Mouse (Mus musculus) inflammation-experienced regulatory T-cells, adult 6 months (primary cell): ENCODE measurements around the gene Lyrm4. TPM values are rescaled to one million over a fixed set of nuclear protein-coding genes. Genes with fewer than 3 reads are reported as not detected.
A peak's percentile ranks its signal among the peaks of the same experiment; 100 is the strongest.

Source experiments
- ATAC-seq: one replicate; pipeline ENCODE4 v1.8.0; 2017
- polyA plus RNA-seq, 3 experiments: library from polyadenylated mRNA; unstranded; fragments of 100-300 nt; shearing (Covaris generic); gene quantifications; one replicate each; pipeline ENCODE4 v1.2.1; 2017

Gene Lyrm4
- 10 to 100 TPM; 23.0 to 46.0 (median 23.9) TPM for polyA plus RNA-seq

DNA sequence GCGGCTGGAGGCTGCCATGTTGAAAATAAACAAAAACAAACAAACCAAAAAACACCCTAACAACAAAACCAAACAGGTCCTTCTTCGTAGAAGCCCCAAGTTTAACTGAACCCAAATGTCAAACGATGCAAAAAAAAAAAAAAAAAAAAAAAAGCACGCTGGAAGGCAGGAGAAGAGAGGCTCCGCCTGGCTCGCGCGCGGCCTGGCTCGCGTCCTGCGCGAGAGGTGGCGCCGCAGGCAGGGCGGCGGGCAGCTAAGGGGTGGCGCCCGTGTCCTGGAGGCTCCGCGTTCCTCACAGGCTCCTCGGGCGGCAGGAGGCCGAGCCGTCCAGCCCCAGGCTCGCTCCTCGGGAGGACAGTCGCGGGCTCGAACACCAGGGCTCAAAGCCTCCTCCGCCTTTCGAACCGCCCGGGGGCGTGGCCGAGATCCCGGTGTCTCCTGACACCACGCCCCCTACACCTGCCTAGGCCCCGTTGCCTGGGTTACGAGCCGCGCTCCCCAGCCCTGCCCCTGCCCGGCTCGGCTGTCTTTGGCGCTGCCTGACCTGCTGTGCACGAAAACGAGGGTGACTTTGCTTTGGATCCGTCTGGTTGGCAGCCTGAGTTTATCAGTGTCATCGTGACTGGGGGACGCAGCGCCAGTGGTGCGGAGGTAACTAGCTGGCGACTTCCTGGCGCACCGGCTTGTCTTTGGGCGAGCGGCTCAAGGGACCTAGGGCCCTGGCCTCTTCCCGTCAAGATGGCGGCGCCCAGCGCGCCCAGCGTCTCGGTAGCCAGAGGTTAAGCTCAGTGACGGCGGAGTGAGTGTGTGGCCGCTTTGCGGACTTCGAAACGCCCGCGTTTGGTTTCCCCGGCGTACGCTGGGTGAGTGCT is at the start of gene Lyrm4, which contains the start of gene Fars2:
TSS of gene Lyrm4 (minus strand) at position 384 of the 872 bp plus-strand sequence.
TSS of gene Fars2 (plus strand) at position 270 of the 872 bp plus-strand sequence.
- ATAC-seq, result peak; percentile 95

DNA sequence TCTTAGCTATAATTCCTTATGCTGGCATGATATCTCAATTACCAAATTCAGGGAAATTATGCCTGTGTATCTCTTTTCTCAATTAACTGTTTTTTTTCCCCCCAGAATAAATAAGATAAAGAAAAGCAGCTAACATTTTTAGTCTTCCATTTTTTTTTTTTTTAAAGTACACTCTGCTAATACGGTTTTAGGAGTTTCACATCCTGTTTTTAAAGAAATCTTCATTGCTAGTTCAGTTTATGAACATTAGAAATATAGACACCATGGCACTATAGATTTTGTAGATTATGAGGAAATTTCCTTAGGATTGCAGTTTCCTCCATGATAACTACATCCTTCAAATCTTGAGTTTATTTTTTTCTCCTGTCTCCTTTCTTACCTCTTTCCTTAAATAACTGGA is 46.6 kb upstream of the Lyrm4 start:
- ATAC-seq, result no peak

DNA sequence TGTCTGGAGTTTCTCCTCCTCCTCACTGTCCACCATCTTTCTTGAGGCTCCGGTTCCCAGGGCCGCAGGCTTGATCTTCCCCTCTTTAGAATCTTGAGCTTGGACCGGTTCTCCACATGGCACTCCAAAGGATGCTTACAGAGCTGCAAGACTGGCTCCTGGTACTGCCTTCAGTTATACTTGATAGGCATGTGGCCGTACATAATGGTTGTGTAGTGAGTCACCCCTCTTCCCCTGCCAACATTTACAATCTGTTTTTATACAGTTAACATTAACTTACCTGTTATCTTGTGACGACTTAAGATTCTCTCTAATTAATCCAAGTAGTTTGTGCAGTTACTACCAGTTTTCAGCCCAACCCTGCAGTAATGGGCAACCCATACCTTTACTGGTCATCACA is 46.1 kb upstream of the Lyrm4 start:
- ATAC-seq, result no peak

DNA sequence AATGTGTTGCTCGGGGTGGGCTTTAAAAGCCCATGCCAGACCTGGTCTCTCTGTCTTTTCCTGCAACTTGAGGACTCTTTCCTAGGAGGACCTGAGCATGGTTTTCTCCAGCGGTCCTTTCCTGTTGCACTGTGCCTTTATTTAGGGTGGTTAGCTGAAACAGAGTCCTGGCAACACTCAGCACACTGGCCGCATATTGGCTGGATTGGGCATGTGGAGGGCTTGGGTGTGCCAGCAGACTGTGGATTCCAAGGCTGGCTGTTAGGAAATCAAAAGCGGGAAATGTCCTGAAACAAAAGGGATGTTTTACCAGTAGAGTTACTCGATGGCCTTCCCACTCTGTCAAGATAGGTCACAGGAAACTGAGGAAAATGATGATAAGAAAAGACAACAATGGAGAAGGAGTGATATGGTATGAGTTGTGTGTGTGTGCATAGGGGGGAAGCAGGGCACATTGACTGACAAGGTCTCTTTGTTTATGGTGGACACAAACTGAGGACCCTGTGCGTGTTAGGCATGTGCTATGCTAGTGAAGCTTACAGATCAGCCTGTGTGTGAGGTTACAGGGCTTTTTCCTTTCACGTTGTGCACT is 39.1 kb upstream of the Lyrm4 start:
- no peak for ATAC-seq

DNA sequence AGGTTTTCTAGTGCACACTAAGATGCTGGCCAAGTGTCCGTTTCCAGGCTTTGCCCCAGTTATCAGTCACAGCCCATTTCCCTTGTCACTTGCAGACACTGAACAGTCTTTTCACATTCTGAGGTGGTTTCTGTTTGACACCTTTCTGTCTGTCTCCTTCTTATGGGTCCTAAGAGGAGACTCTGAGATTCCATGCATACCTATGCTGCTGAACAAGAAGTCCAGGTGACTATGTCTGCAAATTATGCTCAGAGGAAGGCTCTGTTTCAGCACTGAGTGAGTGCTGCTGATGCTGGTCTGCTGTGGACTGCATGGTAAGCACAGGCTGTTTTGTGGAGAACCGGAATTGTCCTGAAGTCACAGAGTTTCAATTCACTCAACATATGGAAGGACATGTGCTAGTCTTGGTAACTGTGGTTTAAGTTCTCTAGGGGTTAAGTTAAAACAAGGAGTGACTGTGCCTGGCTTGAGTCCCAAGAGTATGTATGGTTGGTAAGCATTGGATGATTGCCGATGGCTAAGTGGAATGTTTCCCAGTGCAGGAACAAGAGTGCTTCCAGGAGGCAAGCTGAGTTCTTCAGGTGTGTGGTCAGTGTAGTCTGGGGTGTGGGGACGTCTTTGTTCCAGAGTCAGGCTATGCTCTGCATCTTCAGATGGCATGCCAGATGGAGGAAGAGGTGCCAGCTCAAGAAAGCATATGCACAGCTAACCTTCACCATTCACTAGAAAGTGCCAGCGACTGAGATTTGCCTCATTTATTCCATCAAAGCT is 35.6 kb upstream of the Lyrm4 start:
- ATAC-seq, result no peak

DNA sequence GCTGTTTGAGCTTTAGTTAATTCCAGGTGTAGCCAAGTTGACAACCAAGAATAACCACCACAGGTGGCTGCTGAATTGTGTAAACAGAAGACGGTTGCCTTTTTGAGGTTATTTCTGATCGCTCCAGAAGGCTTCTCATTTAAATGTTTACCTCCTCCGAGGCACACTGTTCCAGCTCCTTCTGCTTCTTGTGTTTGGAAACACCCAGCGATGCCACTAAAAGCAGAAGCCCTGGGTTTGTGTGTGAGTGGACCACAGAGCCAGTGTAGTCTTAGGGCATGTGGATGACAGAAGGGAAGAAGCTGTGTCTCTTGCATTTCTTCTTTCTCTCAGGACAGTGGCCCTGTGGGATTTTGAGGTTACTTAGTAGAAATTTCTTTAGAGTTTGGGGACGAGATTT is 32.9 kb upstream of the Lyrm4 start:
- no peak for ATAC-seq

DNA sequence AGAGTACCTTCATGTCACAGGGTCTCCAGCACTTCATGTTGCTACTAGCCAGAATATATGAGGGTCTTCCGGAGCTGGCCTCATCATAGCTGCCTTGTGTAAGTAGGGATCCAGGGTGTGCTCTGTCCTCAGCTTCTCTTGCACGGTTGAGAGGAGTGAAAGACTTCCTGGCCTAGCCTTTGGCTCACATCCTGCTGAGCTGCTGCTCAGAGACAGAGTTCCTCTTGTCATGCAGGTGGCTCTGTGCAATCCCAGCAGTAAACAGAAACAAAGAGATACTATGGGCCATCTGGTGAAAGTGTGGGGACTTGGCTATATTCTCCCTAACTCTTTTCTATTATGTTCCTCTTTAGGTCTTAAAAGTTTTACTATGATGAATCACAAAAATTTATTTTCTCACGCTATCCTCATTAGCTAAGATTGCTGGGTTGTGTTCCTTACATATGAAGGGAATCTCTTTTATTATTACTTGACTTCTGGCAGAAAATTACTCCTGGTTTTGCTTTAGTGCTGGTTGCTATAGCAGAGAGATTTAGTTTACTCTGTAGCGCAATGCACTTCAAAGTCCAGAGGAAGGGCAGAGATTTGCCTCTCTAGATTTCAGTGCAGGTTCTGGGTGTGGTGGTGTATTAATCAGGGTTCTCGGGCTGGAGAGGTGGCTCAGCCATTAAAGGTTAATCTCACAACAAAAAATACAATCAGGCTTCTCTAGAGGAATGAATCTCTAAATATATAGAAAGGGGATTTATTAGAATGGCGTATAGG is 32.0 kb upstream of the Lyrm4 start:
- no peak for ATAC-seq

DNA sequence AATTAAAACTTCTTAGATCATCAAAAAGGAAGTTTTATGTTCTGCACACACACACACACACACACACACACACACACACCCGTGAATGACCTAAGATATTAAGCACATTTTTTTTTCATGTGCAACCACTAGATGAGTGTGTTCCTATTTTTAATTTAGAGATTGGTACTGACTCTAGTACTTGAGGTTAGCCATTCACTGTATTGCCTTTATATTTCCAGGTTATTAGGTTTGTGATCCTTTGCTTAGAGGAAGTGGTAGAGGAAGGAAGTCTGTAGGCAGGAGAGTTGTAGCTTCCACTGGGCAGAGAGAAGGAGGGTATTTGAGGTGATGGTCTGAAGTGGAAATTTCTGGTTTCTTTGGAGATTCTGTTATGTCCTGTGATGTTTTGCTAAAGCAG is 28.3 kb upstream of the Lyrm4 start:
- peak; percentile 56 for ATAC-seq

DNA sequence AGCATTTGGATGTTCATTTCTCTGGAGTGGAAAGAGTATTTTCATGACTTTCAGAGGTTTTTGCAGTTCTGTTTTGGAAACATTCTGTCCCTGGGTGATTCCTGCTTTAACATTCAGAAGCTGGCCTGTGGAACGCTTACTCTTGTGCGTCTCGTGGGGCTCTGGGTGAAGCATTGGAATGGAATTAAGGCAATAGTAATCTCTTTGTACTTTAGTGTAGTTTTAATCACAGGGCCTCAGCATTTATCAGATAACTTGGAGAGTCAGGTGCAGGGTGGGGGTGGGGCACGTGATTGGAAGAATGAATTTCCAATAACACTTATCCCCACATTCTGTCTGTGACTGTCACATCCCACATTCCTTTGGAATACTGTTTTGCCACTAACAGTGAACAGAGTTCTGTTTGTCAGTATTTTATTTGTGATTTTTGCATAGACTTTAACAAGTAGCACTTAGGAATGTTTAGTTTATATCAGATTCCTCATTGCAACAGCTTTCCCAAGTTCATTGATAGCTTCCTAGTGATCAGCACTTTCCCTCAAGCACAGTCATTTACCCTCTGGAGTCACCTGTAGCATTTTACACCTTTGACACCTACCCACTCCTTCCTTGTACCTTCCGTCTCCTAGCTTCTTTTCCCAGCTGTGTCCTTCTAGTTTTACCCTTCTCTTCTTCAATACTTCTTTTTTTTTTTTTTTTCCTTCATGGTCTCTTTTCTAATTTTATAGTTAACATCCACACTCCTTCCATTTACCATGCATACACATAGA is 23.1 kb upstream of the Lyrm4 start:
- ATAC-seq, result no peak

DNA sequence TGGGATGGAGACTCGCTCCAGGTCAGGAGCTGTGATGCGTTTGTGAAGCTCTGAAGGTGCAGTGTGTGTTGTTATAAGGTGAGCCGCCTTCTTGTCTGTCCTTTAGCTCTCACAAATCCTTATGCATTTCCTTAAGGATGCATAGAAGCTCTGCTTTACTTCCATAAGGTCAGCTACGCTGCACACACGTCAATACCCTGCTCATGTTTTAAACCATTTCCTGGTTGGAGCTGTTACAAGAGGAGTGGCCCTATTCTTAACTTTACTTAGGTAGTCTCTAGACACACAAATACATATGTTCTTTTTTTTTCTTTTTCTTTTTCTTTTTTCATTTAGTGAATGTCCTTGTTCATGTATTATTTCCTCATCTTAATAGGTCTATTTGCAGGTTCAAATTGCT is 22.4 kb upstream of the Lyrm4 start:
- ATAC-seq, result no peak

DNA sequence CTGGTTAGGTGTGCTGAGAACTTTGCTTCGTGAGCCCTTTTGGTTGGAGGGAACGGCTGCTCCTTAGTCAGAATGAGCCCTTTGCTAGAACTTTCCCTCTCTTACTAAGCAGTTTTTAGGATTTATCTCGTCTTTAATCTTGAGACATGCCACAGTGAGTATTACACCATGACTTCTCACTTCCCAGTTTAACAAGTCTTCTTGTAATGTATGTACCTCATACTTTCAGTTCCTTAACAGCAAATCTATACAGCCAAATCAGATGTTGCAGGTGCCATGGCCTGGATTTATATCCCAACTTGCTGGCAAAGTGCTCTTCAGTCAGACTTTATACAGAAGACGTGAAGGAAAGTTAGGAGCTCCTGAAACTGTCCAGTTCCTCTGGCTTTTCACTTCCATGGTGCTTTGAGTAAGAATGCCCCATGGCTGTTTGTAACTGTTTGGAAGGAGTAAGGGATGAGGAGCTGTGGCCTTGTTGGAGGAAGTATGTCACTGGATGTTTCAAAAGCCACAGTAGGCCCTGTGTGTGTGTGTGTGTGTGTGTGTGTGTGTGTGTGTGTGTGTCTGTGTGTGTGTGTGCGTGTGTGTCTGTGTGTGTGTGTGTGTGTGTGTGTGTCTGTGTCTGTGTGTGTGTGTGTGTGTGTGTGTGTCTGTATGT is 14.8 kb upstream of the Lyrm4 start:
- ATAC-seq, result no peak

DNA sequence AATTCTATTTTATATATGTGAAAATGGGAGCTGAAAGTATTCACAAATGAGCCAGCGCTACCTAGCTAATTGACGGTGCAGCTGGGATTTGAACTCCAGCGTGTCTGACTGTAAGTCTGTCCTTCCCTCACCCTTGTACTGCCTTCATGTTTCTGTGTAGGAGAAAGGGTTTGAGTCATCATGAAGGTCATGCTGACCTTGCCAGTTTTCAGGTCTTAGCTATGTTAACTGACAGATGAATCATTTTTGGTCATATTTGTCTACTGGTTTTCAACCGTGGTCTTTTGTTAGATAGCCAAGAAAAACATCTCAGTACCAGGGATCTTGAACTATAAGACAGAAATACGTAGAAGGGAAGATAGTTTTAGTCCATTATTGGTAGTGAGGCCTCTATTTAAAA is 14.1 kb upstream of the Lyrm4 start:
- no peak for ATAC-seq

DNA sequence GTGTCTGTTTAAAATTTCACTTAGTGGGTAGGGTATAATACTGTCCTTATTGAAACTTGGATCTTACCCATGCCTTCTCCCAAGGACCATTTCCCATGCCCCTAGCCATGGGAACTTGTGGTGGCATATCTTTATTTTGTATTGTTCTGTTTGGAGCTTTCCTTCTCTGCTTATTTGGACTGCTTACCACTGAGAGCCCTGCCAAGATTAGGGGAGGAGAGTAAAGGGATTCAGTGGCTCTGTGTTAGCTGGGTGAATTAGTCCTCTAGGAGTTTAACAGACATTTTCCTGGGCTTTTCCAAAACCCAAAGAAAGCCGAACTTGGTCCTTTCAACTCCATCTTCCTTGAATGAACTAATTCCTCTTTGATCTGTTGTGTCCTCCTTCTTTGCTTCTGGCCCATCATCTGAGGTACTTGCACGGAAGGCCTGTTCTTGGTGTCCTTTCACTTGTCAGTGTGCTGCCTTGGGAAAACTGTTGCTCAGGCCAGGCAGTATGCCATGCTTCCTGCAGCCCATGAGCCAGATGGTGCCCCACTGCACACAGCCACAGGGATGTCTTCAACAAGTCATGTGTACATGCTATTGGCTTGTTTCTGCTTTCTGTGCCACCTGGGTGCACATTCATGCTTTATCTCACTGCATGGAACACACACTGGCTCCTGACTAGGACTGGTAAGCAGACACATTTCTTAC is 12.2 kb upstream of the Lyrm4 start:
- no peak for ATAC-seq

DNA sequence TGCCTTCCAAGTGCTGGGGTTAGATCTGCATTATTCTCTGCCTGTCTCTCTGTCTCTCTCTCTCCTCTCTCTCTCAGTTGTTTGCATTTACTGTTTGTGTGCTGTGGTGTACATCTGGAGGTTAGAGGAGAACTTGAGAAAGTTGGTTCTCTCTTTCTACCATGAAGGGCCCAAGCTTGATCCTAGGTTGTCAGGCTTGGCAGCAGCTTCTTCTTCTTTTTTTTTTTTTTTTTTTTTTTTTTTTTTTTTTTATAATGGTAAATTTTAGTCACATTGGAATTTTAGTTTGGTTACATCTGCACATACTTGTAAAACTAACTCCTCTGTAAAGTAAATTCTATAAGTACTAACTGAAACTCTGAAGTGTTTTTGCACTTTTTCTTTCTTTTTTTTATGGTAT is 3.3 kb upstream of the Lyrm4 start:
- no peak for ATAC-seq

DNA sequence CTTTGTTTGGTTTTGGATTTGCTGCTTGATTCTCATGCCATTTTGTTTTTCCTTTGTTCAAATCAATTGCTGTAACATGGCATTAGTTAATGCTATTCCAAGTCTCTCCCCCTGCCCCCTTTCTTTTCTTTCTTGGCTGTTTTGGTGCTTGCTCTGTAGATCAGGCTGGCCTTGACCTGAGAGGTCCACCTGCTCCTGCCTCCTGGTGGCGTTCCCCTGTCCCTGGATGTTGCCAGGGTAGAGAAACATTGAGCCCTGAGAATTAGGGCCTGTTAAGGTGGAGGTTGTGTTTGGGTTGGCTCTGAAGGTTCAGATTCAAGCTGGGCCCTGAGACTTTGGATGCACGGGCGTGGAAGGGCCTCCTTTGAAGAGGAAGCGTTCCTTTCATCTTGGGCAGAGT is 2.4 kb upstream of the Lyrm4 start:
- ATAC-seq, result no peak

DNA sequence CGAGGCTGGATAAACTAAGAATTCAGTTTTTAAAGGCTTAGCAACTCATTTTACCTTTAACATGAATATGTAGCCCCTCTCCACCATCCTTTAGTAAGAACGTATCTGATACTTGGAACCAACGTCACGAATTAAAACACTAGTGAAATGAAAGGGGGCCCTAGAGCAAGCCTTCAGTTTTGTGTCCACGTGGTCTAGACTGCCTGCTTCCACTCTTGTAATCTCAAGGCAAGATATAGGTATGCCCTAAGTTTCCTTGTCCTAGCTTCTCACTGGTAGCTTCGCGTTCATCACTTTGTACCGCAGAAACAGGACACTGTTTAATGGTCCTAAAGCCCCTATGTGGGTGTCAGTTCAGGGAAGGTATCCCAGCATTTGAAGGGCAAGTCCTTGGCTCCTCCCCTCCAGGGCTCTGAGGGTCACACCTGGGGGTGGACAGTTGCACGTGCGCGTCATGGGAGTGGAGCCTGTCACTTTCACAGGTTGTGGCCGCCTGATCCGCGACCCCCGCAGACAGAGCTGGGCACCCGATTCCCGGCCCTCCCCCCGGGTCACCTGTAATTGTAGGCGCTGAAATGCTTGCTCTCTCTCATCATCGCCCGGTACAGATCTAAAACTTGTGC is 695 bp downstream of the Lyrm4 start:
- ATAC-seq, result no peak

DNA sequence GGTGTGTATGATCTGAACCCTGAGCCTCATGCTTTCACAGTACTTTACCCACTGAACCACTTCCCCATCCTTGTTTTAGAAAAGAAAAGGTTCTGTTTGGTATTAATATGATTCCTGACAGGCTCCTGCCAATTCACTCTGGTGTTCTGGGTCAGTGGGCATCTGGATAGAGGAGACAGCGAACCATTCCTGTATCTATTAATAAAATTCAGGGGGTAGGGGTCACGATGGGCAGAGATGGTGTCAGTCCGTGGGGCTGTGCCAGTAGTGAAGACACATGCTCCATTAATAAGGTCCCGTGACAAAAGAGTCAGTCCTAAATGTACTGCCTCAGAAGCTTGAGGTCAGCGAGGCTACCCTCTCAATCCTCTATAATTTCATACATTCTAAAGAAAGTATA is 4.1 kb downstream of the Lyrm4 start:
- no peak for ATAC-seq

DNA sequence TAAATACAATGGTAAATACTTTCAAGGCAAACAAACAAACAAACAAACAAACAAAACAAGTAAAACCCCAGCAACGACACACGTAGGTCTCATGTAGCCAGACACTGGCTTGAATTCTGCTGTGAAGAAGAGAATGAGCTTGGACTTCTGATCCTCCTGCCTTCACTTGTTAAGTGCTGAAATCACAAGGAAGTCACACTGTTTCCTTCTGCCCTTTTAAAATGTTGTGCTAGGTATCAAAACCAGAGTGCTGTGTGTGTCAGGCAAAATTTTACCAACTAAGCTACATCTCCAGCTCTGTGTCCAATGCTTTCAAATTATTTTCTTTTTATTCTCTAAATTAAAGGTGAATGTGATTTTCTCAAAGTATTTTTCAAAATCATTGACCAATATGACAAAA is 6.0 kb downstream of the Lyrm4 start:
- no peak for ATAC-seq

DNA sequence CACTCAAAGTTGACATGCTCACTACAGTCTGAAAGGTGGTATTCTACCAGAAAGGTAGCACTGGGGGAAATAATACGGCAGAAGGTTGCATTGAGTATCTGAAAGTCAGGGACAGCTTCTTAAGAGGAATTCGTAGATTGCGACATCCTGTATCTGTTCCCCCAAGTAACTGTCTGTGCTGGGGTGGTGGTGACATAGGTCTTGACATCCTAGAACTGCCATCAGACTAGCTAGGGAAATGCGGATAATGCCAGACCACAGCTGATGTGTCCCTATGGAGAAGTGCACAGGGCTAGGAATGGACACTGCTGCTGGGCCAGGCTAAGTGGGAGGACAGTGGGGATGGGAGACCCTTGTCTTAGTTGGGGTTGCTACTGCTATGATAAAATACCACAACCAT is 8.8 kb downstream of the Lyrm4 start:
- no peak for ATAC-seq

DNA sequence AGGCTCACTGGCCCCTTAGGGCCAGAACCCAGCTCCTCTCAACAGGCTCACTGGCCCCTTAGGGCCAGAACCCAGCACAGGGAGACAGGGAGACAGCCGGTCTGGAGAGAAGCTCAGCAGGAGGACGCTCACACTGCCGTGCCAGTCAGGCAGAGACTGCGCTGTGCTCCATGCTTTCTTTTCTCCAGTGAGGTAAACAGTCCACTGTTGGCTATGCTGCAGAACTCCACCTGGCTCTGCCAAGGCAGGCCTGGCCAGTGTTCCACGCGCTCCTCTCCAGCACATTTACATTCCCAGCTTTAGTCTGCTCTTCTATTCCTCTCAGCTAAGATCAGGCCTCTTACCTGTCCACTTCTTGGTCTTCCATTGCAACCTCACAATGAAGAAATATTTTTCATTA is 11.7 kb downstream of the Lyrm4 start:
- no peak for ATAC-seq
